Mouse (Mus musculus) A20 (cell line): ENCODE measurements around the gene Olfr532.
"Not testable (repeated sequence)": the region's sequence is repeated elsewhere in the genome, so short reads cannot be mapped to it uniquely, and the experiment has no call there.

Experiments used
- DNase-seq: peaks from one replicate; pipeline ENCODE4 v3.0.0-alpha.2; 2011; ENCODE audit warnings: low read depth, low spot score

Gene Olfr532

DNA sequence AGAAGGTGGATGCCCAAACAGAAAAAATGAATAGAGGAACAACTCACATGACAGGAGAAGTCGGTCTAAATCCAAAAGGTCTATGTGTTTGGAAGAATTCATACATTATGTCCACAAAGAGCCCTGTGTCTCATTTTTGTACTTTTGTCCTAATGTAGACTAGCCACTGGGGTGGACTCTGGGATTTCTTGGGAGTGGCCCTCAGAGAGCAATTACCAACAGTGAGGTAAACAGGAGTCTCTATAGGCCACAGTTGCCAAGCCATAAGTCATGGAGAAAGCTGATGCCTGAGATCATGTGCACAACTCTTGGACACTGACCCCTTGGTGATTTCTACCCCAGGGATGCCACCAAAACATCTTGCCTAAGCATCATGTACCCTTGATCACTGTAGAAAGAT, at the start of gene Olfr532:
TSS of gene Olfr532 (minus strand) at position 101 of the 400 bp plus-strand sequence.
- no peak for DNase-seq

GRCm38 (mm10) chr7:140463070-140463469, 41.6 kb upstream of the Olfr532 start, which contains the start of gene Olfr533:
Olfr533 (plus strand) TSS chr7:140463370.
- DNase-seq = not testable (repeated sequence)

DNA sequence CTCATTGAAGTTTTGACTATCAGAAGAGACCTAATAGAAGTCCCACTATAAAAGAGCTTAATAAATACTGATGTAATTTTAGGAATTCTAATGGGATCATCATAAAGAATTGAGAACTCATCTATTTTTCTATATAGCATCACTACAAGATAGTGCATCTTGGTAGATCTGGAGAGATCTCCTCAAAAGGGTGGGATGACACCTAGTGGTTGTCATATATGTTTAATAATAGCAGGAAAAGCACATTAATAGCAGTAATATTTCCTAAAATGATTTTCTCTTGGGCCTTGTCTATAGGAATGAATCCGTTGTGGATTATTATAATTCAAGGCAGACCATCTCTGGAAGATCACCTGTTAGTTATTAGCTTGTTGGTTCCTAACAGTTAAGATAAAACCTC, 21.7 kb upstream of the Olfr532 start:
- no peak for DNase-seq

DNA sequence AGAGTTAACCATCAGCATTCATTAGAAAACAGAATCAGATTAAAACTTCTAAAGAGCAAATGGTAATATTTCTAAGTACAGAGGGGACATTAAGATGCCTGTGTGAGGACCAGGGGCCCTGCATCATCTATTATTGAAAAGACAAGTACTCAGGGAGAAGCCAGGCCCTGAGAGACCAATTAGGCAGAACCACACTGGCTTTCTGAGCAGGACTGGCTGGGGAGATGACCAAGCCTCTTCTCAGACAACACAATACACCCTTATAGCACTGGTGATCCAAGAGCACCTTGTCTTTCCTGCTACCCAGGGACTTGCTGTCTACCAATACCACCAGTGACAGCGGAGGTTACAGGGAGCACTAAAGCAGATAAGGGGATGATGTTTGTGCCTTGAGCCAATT, 18.6 kb downstream of the Olfr532 start, which contains the start of gene Olfr531:
TSS of gene Olfr531 (minus strand) at position 101 of the 400 bp plus-strand sequence.
- DNase-seq = no peak

DNA sequence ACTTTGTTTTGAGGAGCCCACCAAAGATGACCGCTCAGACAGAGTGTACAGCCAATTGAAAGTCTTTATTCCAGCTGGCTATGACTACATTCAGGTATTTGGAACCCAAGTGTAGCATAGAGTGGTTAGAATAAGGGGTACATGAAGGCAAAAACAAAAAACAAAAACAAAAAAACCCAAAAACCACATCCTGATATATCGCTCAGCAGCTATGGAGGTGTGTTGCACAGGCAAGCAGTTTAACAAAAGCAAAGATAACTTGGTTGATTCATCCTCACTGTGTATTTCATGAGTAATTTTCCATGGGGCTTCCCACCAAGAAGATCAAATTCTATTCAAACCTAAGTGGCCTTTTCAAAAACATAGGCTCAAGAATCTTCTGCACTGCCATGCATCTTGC, 44.5 kb downstream of the Olfr532 start:
- no peak for DNase-seq

DNA sequence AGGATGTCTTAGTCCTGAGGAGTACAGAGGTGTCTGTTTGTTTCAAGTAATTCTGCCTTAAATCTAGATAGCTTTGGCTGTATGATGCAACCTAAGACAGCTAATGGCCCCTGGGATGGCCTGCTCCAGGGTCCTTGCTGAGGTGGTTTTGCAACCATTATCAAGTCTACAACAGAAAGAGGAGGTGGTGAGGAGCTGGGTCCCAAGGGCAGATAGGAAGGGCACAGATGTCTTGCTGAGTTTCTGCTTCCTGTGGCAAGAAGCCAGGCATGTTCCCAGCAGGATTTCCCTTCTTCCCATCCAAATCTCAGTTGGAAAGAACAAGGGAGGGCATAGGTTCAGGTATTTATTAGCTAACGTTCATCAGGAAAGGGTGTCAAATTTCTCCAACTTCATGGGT, 45.2 kb downstream of the Olfr532 start, which contains the start of gene Olfr530:
TSS of gene Olfr530 (minus strand) at position 101 of the 400 bp plus-strand sequence.
- no peak for DNase-seq

- DNase-seq = no peak
Observed at GRCm38 (mm10) chr7:140374300-140374699, 47.1 kb downstream of the Olfr532 start.
